Mouse (Mus musculus) left cerebral cortex, adult 11 months (tissue): Measurements from ENCODE around the gene Rnf213.

Source experiments
- DNase-seq: peaks from one replicate; pipeline ENCODE4 v3.0.0; 2022; ENCODE audit warnings: low spot score

The Rnf213 gene

GRCm38 (mm10) chr11:119390271-119391231 lies 2.3 kb upstream of the Rnf213 start:
- no peak for DNase-seq

- DNase-seq, result no peak
These were observed 1.4 kb upstream of the Rnf213 start for GRCm38 (mm10) chr11:119391386-119392000.

GRCm38 (mm10) chr11:119392001-119392614 lies 792 bp upstream of the Rnf213 start:
- DNase-seq, result no peak

- no peak for DNase-seq
These were observed 544 bp downstream of the Rnf213 start for GRCm38 (mm10) chr11:119393483-119393804.

- no peak for DNase-seq
These were observed 1.3 kb downstream of the Rnf213 start for GRCm38 (mm10) chr11:119394210-119394609.

GRCm38 (mm10) chr11:119395394-119395793 lies 2.5 kb downstream of the Rnf213 start:
- DNase-seq, result no peak

GRCm38 (mm10) chr11:119395931-119396330 lies 3.0 kb downstream of the Rnf213 start:
- DNase-seq, result no peak

GRCm38 (mm10) chr11:119396461-119396860 lies 3.6 kb downstream of the Rnf213 start:
- no peak for DNase-seq

GRCm38 (mm10) chr11:119402501-119403160 lies 9.7 kb downstream of the Rnf213 start:
- no peak for DNase-seq

- no peak for DNase-seq
These were observed 11.7 kb downstream of the Rnf213 start for GRCm38 (mm10) chr11:119404627-119405026.

- no peak for DNase-seq
These were observed 14.5 kb downstream of the Rnf213 start for GRCm38 (mm10) chr11:119407381-119407780.

- no peak for DNase-seq
These were observed 15.1 kb downstream of the Rnf213 start for GRCm38 (mm10) chr11:119407977-119408376.

GRCm38 (mm10) chr11:119419327-119420118 lies 26.6 kb downstream of the Rnf213 start:
- no peak for DNase-seq

- DNase-seq, result no peak
These were observed 27.5 kb downstream of the Rnf213 start for GRCm38 (mm10) chr11:119420426-119420825.

GRCm38 (mm10) chr11:119427431-119427830 lies 34.5 kb downstream of the Rnf213 start:
- no peak for DNase-seq

GRCm38 (mm10) chr11:119427986-119428385 lies 35.1 kb downstream of the Rnf213 start:
- DNase-seq, result no peak

GRCm38 (mm10) chr11:119428649-119429136 lies 35.8 kb downstream of the Rnf213 start:
- DNase-seq, result no peak

- no peak for DNase-seq
These were observed 38.6 kb downstream of the Rnf213 start for GRCm38 (mm10) chr11:119431516-119431915.

- no peak for DNase-seq
These were observed 39.8 kb downstream of the Rnf213 start for GRCm38 (mm10) chr11:119432706-119433105.

- DNase-seq, result no peak
These were observed 41.4 kb downstream of the Rnf213 start for GRCm38 (mm10) chr11:119434316-119434715.
